Mouse (Mus musculus) left cerebral cortex, postnatal 36 days (tissue): ENCODE data around the gene Ctbs. TPM values are rescaled to one million over a fixed set of nuclear protein-coding genes. Genes with fewer than 3 reads are reported as not detected.

Experiments used
- DNase-seq, 2 experiments: peaks; one replicate each; pipeline ENCODE4 v3.0.0; 2021 to 2022; ENCODE audit warnings: low spot score in 2 of 2, mixed read lengths in 1 of 2
- intact Hi-C: fragments of 180-260 bp; cut with DNase I; formaldehyde crosslinking; loops from one replicate; pipeline ENCODE4 v1.15.1; 2025
- total RNA-seq, 2 experiments: library from RNA; stranded (reverse); gene quantifications; 2 replicates each; pipeline ENCODE4 v1.2.3; 2021

The Ctbs gene
- total RNA-seq, 2 experiments from 2014 or later: 6.6 to 8.9 TPM

DNA sequence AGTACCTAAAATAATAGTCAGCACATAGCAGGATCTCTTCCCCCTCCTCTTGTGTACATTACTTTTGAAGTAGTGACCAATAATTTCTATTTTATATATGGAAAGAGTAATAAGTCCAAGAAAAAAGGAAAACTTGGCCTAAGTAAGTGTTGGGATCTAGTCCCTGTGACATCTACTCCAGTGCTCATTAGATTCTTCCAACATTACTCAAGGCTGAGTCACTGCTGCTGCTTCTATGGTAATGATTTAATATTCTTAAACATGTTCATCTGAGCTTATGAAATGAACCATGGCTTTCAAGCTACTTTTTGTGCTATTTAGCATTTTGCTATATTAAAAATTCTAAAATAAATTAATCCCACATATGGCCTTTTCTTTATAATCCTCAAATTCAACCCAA is 24.1 kb downstream of the Ctbs start:
- intact Hi-C loops: no loop called here
- no peak for DNase-seq

DNA sequence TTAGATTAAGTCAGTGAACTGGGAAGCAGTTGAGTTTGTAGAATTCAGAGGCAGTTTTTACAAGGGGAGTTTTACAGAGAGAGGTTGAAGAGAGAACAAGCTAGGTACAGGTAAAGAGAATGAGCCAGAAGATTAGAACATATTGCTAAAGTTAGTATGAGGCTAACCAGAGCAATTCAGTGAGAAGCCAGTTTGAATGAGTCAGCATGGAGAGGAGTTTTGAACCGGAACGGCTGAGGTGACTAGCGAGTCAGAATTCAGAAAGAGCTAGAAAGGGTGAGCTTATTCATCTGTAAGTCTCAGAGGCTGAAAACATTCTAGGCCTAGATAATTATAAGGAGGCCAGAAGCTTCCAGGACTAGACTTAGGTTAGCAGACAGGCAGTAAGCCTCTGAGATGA is 24.8 kb downstream of the Ctbs start:
- intact Hi-C loops: no loop called here
- DNase-seq: no peak

DNA sequence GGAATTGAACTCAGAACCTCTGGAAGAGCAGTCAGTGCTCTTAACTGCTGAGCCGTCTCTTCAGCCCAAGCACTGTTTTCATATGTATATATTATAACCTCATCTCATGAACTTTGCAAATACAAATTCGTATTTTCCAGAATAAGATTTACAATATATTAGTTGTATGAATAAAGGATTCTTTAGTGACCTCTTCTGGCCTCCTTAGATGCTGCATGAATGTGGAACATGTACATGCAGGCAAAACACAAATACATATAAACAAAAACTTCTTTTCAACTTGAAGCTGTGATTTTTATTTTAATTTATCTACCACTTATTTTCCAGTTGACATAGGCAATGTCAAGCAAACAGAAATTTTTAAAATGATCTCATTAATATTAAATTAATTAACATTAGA is 32.4 kb downstream of the Ctbs start:
- DNase-seq: no peak
- intact Hi-C loops: no loop called here

DNA sequence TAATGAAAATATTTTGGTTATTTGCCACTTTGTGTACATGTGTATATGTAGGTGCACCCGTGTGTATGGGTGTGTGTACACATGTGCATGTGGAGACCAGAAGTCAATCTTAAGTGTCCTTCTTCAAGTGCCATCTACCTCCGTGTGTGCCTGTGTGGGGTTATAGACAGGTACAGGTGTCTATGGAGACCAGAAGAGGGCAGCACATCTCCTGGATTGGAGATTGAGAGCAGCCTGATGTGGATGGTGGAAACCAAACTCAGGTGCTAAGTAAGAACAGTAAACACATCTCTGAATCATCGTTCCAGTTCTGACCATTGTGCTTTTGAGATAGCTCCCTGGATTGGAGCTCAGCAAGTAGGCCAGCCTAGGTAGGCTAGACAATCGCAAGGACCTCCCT is 36.9 kb downstream of the Ctbs start:
- no peak for DNase-seq
- intact Hi-C loops: no loop called here

DNA sequence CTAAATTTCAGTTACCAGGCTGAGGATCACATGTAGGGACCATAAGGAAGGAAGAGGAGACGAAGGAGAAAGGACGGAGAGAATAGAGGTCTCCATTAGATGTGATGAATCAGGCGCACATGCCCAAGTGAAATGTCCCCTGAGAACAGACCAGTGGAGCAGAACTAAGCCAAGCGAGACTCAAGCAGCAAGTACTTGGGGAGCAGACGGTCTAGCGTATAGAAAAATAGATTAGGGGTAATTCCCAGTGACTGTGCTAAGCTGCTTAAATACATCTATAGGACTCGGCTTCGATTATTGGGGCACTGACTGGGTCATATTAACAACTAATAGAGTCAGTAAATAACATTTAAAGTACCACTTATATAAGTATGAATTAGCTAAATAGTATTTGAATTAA is 45.3 kb downstream of the Ctbs start:
- intact Hi-C loops: loop anchor here (5.0 kb wide), 1 partner anchor 153 kb away; no protein-coding TSS in a partner anchor
- DNase-seq: no peak

DNA sequence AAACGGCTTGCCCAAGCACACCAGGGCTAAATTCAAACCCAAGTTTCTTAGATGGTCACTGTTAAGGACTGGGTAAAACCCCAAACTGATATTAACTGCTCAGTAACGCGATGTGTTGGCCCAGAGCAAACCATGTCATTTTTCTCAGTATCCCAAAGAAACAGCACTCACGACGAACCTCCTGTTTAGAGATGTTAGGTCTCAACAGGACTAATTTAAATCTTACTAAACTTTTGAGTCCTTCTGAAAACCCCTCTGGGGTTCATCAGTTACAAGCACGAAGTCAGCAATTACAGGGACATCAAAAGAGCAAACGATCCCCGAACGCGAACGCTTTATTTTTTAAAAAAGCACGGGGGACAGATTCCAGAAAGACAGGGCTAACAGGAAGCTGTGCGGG is 49.4 kb downstream of the Ctbs start:
- DNase-seq: no peak
- intact Hi-C loops: loop anchor here (5.0 kb wide), 1 partner anchor 157 kb away; no protein-coding TSS in a partner anchor

DNA sequence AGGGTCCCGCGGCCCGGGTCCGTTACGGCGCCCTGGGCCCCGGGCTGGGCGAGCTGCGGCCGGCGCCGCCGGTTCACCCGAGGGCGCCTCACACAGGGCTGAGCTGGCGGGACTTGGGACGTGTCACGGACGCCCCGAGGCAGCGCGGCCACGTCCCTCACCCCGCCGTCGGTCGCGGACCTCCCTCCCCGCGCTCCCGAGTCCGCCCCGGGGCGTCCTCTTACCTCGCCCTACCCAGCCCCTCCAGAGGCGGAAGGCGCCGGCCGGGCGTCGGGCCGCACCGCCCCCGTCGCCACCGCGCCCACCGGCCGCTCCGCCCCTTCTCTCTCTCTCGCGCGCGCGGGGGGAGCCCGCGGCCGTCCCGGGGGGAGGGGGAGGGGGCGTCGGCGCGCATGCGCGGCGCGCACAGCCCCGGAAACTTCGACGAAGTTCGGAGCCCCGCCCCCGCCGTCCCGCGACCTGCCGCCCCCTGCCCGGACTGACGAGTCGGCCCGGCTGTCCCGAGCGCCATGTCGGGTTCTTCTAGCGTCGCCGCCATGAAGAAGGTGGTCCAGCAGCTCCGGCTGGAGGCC is 49.9 kb downstream of the Ctbs start, which contains the start of the genes Spata1 and Gng5:
Gene Spata1 (minus strand): TSS at position 323 of the 572 bp plus-strand sequence.
Gene Gng5 (plus strand): TSS at position 377 of the 572 bp plus-strand sequence.
- intact Hi-C loops: loop anchor here (5.0 to 10.0 kb wide), 2 partner anchors 157 to 315 kb away; no protein-coding TSS in a partner anchor
- peak; percentile 56 to 58 for DNase-seq

DNA sequence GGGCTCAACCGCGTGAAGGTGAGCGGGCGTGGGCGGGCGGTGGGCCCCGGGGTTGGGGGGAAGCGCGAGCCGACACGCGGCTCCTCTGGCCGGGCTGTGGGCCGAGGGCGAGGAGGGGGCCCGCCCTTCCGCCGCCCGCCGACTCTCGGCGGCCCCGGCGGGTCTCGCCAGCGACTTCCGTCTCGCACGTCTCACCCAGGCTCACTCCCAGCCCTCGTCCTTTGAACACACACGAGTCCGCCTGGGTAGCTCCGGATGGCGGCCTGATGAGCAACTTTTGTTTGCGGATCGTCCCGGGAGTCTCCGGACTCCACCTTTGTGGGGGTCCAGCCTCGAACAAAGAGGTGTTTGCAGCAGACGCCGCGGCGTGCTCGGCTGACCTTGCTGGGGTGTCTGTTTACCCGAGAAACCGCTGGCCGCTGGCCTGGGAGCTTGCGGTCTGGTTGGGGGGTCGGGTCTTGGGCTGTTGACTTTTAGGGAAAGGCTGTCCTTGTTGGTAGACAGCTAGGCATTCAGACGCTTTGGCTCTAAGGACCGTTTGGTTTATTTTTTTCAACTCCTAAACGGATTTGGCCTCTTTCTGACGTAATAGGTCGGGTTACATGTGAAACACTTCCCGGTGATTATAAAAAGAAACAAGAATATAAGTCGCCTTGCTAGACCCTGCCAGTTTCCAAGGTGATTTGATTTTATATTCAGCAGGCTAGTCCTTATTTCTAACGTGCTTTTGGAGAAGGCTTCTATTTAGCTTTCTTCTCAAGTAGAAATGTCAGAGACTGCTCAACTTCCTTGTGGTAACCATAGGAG is 50.6 kb downstream of the Ctbs start:
- intact Hi-C loops: loop anchor here (10.0 kb wide), 1 partner anchor 315 kb away; no protein-coding TSS in a partner anchor
- DNase-seq: peak; percentile 11 to 28

DNA sequence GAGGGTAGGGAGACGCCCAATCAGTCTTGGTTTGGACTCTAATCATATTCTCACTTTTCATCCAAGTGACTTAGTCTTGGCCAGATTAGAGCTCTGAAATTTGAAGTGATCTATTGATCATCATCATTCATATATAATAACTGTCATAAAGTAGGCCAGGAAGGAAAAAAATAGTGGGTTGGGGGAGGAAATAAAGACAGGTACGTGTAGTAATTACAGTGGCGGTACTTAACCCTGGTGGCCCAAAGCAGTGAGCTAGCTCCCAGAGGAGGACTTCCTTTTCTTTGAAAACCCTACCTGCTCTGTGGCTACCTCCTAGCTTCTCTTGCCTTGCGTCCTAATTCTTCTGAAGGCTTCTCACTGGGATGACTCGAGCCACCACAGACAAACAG is 51.2 kb downstream of the Ctbs start:
- intact Hi-C loops: loop anchor here (10.0 kb wide), 1 partner anchor 316 kb away; no protein-coding TSS in a partner anchor
- no peak for DNase-seq

DNA sequence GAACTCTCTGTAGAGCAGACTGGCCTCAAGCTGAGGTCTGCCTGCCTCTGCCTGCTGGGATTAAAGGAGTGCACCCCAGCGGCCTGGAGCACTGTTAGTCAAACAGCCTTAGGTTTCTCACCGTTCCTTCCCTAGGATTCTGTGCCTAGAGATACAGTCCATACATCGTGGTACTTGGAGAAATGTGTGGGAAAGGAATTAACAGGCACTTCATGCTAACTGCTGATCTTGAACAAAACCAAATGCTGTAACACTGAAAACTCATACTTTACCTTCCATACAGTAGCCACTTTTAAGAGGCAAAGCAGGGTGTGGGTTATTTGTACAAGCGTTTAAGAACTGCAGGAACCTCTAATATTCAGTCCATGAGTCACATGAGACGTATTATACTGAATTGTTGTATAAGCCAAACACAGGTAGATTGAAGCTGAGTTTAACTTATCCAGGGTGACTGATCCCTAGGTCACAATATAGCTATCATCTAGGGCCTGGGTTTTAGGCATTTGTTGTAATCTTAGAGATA is 52.1 kb downstream of the Ctbs start:
- intact Hi-C loops: loop anchor here (10.0 kb wide), 1 partner anchor 317 kb away; no protein-coding TSS in a partner anchor
- no peak for DNase-seq

DNA sequence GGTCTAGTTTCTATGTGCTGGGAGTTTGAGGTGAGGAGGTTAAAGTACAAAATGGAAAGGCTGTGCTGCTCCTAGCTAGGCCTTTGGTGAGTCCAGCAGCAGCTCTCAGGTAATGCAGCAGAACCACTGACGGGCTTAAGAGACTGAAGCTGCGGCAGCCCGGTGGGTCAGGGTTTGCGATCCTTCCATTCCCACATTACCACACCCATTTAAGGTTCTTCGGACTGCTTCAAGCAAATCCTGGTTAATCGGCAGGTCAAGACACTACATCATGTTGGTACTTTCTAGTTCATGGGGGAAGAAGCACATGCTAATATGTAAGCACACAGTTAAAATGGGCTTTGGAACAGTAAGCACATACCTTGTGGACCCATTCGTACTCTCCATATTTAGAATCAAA is 57.1 kb downstream of the Ctbs start:
- intact Hi-C loops: loop anchor here (10.0 kb wide), 1 partner anchor 322 kb away; no protein-coding TSS in a partner anchor
- DNase-seq: no peak

Other genes starting within 250 kb of the Ctbs start
- under 1 TPM; 0.32 to 0.68 TPM for gene Lpar3, start 228.8 kb upstream of the Ctbs start, total RNA-seq
- 10 to 100 TPM; 87.7 to 89.5 TPM for gene Ssx2ip, start 45.2 kb upstream of the Ctbs start, total RNA-seq
- gene Spata1, start 50.0 kb downstream of the Ctbs start, total RNA-seq: 1 to 10 TPM; 4.4 to 5.1 TPM
- 10 to 100 TPM; 45.4 to 45.7 TPM for gene Gng5, start 50.0 kb downstream of the Ctbs start, total RNA-seq
- 10 to 100 TPM; 13.8 to 19.0 TPM for gene Rpf1, start 71.6 kb downstream of the Ctbs start, total RNA-seq
- under 1 TPM; 0.36 to 0.52 TPM for gene Uox, start 120.6 kb downstream of the Ctbs start, total RNA-seq
- not detected for gene Dnase2b, start 165.8 kb downstream of the Ctbs start, total RNA-seq
- not detected for gene 4930503B20Rik, start 201.5 kb downstream of the Ctbs start, total RNA-seq
- gene Samd13, start 235.8 kb downstream of the Ctbs start, total RNA-seq: under 1 TPM; 0.20 to 0.95 TPM